Mouse (Mus musculus) fat pad, adult 2 months (tissue): Measurements from ENCODE around the gene Mfsd6l.

Experiments used
- DNase-seq: peaks from one replicate; pipeline ENCODE4 v3.0.0-alpha.2; 2011; ENCODE audit warnings: low read depth, low spot score; ENCODE audit errors: extremely low read depth

Gene Mfsd6l

DNA sequence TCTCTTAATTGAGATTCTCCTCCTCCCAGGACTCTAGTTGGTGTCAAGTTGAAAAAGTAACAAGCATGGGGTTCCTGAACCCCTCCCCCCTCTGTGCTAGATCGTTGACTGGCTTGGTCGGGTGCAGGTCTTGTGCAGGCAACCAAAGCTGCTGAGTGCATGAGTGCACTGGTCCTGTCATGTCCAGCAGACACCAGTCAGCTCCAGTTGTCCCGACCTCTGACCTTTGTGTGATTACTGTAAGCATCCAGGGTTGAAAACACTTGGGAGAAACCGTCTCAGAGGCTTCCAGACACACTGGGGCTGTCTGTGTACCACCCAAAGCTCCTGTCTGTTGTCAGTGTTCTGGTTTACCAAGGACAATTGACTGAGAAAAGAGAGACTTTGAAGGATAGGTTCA lies 5.6 kb upstream of the Mfsd6l start:
- DNase-seq, result no peak

DNA sequence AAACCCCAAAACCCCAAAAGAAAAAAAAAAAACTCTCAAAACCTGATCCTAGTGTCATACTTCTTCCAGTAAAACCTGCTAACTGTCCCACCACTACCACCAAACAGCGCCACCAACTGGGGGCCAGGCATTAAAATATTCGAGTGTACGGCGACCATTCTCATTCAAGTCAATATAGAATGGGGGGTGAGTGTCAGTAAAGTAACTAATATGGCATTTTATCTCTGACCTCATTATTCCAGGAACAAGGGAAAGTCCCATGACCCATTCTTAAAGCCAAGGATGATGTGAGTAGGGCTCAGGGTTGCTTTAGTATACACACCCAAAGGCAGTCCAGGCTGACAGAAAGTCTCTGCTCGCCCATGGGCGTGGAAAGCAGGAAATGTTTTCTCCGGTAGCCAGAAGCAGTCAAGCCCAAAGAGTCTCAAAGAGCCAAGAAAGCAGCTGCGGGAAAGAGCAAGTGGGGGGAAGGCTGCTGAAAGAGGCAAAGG lies 2.0 kb upstream of the Mfsd6l start:
- no peak for DNase-seq

DNA sequence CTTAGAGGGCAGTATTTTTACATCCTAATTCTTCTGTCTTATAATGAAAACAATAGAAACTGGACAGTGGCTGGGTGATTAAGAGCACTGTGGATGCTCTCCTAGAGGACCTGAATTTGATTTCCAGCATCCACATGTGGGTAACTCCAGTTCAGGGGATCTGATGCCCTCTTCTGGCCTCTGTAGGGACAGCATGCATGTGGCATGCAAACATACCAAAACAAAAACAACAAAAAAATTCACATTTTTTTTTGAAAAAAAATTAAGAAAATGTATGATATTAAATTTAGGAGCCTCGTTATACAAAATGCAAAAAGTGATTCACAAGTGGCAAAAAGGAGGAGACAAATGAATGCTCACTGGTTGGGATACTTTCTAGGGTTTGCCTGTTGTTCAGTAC lies 3.6 kb downstream of the Mfsd6l start:
- DNase-seq, result no peak

DNA sequence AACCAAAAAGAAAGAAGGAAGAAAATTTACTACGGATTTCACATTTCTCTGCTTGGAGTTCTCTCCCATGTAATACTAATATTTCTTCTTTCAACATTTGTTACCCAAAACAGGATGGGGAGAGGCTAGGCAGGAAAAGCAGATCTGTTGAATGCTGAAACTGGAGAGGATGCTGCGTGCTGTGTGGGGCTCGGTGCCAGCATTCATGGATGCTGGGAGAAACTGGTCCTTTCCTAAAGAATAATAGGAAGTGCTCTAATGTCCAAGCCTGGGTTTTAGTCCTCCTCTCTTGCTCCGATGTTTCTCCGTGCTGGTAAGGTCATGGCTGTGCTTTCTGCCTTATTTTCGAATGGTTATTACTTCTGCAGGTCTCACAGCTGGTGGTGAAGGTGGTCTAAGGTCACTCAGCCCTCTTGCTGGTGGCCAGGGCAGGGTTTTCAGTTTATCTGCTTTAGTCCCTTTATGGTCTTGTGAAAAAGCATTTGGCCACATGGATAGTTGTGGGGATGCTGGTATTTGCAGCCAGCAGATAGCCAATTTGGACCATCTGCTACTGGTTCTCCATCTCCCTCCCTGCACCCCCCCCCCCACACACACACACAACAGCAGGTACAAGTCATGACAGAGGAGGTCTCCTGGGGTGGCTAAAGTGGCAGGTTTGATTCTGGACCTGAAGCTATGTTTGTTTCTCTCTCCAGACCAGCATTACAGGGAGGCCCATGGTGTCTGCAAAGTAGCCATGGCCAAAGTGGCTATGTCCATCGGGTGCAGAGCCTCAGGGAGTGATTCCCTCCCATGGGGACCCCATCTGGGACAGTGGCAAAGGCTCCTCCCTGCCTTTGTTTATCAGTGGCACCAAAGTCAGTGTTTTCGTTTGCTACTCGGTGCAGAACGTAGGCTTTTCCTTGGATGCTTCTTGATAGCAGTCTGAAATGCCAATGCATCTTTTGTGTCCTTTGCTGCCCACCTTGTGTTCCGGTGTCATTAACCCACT lies 6.3 kb downstream of the Mfsd6l start:
- DNase-seq, result no peak

DNA sequence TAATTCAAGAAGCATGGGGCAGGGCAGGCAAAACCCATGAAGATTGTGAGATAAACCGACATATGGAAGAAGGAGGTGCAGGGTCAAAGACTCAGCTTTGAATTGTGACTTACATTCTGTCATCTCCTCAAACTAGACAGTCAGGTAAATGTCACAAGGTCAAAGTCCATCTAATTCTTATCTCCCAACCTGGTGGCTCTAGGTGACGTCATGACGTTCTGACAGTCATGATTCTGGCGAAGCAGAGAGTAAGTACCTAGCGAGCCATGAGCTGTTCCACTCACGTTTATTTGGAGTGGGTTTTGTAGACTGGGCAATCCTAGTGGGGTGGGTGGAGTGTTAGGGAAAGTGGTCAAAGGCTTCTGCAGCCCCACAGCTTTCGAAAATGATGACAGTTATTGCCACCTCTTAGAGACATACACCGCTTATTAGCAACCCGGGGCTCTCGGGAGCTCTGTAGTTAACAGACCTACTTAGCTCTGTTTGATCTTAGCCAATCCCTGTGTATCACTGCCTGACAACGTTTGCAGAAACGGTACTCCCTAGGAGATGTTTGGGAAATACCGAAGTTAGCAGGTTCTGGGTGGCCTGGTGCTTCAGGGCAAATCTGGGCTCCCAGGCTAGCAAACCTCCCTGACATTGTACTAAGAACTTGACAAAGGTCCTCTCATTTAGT lies 8.5 kb downstream of the Mfsd6l start:
- no peak for DNase-seq

DNA sequence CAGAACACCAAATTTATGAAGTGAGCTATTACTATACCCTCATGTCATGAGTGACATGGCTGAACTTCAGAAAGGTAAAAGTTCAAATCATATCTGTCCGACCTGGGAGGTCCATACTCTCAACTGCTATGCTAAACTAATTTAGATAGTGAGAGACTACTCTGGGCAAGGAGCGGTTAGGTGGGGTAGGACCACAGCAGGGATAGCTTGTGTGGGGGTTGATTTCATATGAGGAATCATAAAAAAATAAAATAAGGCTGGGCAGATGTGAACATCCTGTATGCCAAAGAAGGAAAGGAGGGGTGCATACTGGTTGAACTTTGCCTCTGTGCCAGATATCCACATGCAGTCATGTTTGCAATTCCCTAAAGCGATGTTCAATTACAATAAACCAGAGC lies 9.0 kb downstream of the Mfsd6l start:
- no peak for DNase-seq

DNA sequence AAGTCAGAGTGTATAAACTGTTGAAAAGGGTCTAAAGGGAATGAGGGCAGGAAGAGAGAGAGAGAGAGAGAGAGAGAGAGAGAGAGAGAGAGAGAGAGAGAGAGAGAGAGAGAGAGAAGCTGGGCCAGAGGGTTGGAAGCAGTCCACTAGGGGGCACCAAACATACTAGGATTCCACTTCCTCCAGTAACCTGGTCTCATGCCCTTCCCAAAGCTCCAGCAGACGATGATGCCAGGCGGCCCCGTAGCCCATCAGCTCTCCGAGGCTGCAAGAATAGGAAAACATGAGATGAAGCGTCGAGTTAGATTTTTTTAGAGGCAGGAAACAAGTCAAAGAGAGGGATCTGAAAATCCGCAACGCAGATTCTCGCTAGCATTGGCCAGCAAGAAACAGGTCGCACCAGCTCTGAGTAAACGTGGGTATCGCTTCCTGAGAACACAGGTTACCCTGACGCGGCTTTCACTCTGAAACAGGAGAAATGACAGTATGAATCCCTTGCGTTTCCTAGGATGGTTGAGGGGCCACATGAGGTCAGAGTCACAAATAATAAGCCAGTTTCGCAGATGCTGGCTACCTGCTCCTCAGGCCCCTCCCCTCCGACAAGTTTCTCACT lies 10.6 kb downstream of the Mfsd6l start:
- DNase-seq, result no peak

DNA sequence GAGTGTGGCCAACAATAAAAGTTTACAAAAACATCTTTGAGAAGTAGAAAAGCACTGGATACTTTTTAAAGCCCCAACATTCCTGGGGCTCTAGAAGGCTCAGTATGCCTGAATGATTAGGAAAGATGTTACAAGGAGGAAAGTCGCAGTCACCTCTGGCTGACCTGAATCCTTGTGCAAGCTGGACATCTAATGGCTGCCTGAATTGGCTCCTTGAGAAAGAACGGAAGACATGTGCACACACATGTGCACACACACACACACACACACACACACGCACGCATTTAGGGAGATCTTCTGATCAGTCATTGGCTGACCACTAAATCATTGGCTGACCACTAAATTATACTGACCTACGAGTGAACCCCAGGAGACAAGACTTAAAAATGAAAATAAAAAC lies 14.9 kb downstream of the Mfsd6l start:
- DNase-seq, result no peak

DNA sequence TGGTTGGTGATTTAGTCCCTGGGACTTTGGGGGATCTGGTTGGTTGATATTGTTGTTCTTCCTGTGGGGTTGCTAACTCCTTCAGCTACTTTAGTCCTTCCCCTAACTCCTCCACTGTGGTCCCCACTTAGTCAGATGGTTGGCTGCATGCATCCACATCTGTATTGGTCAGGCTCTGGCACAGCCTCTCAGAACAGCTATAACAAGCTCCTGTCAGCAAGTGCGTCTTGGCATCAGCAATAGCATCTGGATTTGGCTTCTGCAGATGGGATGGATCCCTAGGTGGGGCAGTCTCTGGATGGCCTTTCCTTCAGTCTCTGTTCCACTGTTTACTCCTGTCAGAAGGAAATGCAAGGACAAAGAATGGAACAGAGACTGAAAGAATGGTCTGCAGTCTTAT lies 21.1 kb downstream of the Mfsd6l start:
- no peak for DNase-seq

DNA sequence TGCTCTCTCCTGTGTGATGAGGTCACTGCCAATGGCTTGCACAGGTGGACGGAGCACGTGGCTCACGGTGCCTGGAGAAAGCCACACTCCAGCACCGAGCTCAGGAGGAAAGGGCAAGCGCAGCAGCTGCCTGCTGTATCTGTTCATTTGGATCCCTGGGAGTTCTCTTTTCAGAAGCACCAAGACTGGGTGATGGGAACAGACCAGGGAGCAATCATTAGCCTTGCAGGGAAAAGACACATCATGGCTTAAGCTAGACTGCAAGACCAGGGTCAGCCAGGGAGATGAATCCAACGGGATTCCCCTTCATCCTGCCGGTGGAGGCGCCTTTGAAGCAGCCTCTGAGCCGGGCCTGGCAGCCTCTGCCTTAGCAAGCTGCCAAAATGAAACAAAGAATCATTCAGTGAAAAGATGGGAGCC lies 23.5 kb downstream of the Mfsd6l start:
- no peak for DNase-seq

DNA sequence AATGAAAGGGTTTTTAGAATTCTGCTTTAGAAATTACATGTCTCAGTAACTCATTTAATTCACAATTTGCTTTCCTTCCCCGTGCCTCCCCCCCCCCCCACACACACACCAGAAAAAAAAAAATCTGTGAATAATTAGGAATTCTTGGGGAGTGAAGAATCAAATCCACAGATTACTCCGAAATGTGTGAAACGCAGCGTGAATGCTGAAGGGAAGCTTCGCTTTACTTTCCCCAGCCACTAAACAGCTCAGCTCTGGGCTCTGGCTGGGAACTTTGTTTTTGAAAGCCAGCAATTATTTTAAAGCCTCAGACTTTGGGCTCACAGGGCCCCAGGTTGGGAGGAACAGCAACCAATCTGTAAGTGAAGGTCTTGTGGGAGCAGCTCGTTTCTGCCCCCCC lies 24.6 kb downstream of the Mfsd6l start:
- DNase-seq, result no peak

DNA sequence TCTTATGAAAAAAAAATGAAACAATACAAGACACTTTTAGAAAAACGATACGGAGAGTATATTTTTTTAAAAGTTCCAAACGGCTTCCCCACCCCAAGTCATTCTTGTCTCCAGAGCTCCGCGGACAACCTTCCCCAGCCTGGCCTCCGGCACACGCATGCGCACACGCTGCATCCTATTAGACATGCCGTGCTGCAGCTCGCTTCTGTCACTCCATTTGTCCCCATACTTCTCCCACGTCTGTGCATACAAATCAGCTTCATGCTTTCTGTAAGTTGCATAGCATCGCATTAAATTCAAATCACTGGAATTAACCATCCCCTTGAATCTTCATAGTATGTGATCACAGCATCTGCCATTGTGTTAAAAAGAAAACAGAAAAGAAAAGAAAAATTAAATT lies 27.2 kb downstream of the Mfsd6l start:
- no peak for DNase-seq

DNA sequence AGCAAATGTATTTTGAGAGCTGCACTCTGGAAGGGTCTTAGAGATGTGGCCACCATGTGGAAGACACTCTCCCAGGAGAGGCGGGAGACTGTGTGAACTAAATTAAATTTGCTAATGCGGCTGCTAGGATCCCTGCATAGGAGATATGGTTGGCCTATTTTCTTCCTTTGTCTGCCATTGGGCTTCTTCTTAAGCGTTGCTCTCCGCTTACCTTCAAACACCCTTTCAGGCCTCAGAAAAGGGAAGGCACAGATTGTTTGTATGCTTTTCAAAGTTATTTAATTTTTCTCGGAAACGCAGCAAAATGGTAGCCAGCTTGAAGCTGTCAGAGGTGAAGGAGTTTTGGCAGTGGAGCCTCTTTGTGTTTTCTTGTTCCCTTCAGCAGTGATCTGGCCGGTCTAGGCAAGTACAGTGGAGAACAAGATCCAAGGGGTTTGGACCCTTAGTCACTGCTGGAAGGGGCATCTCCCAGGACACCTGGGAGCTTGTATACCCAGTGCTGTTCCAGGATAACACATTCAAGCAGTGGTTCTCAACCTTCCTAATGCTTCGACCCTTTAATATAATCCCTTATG lies 28.0 kb downstream of the Mfsd6l start:
- DNase-seq, result no peak

DNA sequence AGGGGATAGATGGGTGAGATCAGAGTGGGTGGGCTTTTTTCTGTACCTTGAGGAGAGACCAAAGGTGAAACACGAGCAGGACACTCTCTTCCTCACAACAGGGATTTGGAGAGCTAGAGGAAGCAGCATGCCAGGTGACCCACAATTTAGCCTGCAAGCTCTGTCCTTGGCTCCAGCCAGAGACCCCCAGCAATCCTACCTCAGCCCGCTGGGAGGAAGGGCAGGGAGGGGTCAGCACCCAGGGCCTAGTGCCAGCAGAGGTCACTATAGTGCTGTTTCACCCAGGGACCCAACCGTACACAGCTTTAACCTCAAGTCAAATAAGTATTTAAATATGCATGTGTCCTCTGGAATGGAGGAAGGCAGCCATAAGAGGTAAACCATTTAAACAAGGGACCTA lies 29.9 kb downstream of the Mfsd6l start:
- DNase-seq, result no peak

DNA sequence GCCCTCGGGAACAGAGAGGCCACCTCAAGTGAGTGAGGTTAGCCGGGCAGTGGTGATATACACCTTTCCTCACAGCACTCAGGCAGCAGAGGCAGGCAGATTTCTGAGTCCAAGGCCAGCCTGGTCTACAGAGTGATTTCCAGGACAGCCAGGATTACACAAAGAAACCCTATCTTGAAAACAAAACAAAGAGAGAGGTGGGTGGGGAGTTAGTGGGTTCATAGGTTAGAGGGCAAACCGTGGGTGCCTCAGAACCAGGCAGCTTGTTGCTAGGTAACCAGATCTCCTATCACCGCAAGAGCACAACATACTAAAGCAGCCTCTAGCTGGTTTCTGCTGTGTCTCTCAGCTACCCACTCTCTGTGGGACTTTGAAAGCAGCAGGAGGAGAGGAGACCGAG lies 30.7 kb downstream of the Mfsd6l start, which contains the start of gene Ccdc42:
Gene Ccdc42, plus strand, starts transcription at position 301 of the 400 bp plus-strand sequence.
- no peak for DNase-seq

DNA sequence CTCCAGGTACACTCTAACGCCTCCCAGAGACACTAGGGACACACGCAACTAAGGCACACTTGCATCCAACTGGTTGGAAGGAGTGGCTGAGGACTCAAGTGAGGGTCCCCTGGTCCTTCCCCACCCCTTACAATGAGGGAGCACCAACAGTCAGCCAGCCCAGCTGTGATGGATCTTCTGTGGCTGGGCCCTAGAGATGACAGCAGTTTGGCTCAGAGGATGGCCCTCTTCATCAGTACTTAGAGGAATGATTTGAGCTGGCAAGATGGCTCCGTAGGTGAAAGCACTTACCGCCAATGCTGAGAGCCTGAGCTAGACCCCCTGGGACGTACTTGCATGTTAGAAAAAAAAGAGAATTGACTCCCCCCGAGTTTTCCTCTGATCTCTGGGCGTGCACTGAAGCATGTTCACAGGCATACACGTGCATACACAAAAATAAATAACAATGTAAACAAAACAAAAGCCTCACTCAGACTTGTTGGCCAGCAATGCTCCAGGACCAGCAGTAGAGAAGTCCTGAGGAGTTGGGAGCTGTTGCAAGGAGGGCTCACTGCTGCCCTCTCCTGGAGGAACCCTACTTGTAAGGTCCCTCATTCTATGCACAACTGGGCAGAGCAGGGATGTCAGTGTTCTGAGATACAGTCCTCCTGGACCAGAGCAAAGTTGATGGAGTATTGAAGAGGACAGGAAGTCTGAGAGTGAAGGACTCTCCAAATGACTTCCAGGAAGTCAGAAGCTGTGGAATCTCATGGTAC lies 33.2 kb downstream of the Mfsd6l start:
- no peak for DNase-seq

DNA sequence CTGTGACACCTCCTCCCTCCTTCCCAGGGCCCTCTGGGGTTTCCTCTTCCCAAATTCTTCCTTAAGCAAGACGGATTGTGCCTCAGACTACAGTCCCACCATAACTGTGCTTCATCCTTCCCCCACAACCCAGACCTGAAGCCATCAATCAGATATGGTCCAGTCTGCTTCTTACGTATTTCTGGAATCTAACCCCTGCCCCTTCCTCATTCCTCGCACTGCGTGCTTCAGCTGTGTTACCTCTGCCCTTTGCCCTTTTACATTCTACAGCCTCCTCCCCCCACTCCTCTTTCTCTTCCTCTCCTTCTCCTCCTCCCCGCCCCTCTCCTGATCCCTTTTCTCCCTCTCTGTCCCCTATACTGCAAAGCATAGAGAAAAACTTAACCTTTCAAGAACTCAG lies 35.7 kb downstream of the Mfsd6l start:
- no peak for DNase-seq

DNA sequence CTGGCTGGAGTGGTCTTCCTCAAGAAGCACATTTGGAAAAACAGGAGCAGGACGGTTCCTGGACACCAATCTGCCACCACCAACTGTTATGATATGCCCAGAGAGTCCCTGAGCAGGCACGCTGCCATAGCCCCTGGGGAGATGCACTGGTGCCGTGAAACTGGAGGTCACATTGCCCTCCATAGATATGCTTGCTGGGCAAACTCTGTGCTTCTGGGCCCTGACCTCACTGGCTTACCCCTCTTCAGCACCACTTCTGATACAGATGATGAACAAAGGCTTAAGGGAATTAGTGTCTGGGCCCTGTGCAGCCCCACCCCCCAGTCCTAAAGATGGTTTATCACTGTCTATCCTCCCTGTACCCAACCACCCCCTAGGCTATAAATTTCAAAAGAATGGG lies 37.3 kb downstream of the Mfsd6l start:
- DNase-seq, result no peak

DNA sequence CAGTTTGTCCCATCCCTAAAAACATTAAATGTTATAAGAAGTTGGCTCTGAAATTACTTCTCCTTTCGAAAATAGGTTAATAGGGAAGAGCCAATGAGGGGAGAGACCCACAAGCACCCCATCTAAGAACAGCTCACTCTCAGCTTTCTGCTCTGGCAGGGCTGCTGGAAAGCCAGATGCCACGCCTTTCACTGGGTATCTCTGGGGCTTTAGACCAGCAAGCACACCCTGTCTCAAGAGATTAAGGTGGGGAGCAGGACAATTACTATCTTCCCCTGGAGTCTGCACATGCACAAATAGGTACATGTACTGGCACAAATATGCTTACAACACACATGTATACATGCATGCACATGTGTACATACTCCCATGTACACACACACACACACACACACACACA lies 41.9 kb downstream of the Mfsd6l start:
- DNase-seq, result no peak

DNA sequence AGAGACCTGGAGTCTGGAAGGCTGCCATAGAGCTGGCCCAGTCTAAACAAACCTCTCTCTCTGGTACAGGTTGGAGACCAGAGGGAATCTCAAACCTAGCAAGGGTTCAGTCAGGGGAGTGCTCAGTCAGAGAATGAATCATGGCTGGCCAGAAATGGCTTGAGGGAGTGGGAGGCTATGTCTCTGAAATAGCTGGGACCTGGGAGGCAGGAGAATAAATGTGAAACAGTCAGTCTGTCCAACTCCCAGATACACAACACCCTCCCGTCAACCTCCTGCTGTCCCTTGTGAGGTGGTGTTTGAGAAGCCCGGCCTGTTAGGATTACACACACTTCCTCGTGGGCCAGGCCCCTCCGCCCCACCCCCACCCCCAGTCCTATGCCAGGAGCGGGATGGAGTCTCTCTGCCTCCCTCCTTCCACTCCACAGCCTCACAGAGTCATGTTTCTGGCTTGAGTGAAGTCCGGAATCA lies 44.6 kb downstream of the Mfsd6l start:
- no peak for DNase-seq
